Mouse (Mus musculus) right cerebral cortex, postnatal 36 days (tissue): ENCODE data around the gene Hivep2.
A peak's percentile ranks its signal among the peaks of the same experiment; 100 is the strongest.

ENCODE experiments used
- DNase-seq, 2 experiments: peaks; one replicate each; pipeline ENCODE4 v3.0.0; 2022; ENCODE audit warnings: low spot score in 2 of 2, mixed read lengths in 1 of 2

Gene Hivep2

DNA sequence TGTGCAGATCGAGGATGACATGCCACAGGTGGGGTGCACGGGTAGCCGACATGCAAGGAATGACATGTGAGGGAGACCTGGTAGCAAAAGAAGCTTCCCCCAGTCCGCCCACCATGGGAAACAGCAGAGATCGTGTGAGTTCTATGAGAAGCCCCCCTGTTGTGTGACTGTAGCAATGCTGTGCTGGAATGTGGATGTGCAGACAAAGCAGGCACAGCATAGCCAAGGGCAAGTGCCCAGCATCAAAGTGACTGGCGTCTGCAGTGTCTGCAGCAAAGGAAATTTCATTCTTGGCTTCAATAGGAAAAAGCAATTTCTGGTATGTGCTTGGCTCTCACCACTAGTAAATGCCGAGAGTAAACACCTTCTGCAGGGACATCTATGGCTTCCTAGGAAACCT, 199.0 kb downstream of the Hivep2 start:
- DNase-seq, result no peak

DNA sequence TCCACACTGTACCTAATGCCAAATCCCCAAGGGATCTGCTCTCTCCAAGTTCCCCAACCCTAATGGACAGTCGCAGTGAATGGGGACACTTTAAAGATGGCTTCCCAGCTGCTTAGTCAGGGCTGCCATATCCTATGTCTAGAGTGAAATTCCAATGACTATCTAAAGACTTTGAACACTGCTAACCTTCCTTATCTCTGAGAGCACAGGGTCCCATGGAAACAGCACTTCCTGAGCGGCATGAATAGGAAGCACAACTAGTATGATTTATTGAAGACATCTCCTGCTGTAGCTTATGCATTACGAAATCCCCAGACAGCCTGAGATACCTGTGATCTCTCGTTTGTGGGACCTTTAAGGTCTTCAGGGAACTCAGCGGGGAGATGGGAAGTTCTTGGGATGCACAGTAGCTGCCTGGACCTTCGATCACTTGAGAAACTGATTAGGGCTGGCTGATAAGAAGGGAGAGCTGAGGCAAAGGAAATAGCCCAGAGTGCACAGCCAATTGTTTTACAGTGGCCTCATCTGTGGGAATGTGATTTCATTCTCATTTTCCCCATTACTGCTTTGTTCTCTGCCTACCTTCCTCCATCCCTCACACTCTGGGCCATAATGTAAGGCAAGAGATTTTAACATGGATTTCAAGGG, 202.4 kb downstream of the Hivep2 start:
- no peak for DNase-seq

DNA sequence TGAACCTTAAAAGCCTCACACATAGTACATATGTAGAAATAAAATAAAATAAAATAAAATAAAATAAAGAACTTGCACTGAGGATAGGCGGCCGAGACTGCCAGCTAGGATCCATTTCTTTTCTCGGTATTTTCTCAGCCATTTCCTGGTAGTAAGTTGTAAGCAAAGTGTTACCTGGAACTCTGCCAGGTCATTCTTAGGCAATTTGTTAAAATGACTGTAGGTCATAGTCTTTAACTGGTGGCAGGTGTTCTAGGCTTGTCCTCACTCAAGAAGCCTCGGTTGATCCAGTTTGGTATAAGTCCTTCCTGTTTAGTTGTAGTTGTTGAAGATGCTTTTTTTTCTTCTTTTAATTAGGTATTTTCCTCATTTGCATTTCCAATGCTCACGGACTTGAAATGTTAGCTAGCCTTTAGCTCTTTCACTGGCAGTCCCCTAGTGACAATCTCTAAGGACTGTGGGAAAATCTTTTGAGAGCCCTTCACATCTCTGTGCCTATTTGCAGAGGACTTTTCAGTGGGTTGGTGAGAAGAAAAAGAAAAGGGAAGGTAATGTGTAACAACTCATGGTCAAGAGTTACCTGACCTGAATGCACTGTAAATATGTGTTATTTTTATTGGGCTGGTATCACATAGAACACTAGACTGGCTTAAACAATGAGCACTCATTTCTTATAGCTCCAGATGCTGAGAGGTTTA, 203.1 kb downstream of the Hivep2 start:
- DNase-seq, result no peak

DNA sequence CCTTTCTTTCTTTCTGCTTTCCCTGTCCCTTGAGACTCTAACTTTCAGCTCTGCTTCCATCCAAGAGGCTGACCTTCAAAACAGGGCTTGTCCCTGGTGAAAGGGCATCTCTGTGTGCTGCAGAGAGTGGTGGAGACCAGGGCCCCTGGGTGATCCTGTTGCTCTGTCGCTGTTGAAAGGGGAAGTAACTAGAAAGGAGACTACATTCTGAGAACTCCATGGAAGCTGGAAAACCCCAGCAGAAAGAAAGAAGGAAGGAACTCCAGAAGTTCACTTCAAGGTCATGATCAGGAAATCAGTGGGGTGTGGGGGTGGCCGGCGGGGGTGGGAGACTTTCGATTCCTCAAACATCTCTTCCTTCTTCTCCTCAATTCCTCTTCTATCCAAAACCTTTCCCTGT, 208.2 kb downstream of the Hivep2 start:
- no peak for DNase-seq

DNA sequence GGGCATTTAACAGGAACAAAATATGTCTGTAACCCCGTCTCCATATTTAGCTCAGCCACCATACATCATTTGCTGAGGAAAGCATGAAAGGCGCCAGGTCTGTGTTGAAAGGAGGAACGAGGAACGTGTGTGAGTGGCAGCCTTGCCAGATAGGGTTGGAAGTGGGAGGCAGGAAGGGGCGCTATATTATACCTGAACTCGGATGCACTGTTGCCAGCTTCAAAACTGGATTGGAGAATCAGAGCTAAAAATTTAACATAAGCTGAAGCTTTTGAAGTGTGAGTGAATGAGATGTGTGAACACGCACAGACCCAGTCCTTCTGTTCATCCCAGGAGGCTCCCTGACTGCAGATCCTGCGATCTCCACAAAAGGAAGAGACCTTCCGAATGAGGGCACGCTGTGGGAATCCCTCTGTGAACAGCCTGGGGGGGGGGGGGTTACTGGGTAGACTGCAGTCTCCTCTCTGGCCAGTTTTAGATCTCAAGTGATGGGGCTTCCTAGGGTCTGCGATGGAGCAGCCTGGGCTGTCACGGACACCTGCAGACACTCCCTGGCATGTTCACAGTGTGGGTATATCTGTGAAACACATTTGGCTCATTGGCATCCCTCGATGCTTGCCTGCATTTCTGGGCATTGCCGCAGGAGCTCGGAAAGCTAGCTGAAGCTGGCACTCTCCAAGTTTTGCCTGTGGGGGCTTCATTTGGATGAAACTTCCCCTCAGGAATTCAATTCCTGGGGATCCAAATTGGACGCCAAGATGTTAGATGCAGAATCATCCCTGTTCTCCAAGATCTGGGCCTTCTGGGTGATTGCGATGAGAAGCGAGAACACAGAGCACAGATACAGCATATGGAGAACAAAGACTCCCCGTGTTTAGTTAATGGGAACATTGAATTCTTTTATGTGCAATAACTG, 213.8 kb downstream of the Hivep2 start:
- peak; percentile 49 to 60 for DNase-seq

DNA sequence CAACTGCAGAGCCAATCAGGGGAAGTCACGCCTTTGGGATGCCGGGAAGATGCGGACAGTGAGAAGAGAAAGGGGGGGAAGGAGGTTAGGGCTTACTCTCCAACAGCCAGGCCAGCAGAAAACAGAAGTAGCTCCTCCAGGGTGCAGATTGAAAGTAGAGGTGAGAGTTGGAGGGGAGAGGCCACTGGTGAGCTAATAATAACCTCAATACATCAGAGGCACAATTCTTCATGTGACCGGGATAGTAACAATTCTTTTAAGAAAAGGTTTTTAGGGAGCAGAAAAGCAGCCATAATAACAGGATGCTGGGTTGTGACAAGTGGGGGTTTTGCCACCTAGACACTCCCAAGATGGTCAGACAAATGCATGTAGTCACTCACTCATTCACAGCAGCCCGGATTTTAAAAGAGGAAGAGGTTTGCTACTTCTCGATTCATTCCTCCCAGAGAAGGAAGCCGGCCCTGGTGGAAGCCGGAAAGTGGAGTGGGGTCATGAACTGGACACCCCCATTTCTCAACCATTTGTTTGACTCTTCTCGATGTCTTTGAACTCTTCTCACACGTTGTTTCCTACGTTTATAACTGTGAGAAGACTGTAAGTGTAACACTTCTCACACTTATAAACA, 220.6 kb downstream of the Hivep2 start:
- DNase-seq, result no peak

DNA sequence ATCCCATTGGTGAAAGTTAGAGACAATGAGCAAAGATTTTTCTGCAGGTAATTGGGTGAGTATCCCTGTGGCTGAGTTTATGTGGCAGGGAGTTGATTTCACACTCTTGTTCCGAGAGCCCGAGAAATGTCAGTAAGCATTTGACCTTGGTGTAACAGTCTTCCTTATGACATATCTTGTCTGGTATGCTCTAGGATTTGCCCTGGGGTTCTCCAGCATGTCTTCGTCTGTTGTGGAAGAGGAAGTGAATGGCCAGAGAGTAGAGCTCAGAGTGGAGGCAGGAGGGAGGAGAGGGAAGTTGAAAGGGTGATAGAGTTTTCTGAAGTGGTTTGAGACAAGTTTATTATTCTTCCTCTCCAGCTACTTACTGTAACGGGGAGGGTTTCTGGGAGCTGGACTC, 223.2 kb downstream of the Hivep2 start:
- DNase-seq, result no peak

DNA sequence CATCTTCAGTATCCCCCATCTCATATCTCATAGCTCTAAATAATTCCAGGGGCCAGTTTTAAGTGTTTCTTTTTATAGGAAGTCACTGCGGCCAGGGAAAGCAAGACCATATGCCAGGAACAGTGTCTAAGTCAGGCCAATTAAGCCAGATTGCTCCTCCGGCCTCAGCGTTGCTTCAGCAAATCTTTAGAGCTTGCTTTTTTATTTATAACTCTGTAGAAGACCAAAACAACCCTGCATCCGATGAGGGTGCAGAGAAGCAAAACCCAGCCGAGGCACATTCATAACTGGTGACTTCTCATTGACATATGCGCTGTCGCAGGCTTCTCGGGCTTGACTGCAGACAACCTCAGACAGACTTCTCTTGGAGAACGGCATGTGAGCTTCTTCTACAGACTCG, 225.3 kb downstream of the Hivep2 start:
- no peak for DNase-seq

DNA sequence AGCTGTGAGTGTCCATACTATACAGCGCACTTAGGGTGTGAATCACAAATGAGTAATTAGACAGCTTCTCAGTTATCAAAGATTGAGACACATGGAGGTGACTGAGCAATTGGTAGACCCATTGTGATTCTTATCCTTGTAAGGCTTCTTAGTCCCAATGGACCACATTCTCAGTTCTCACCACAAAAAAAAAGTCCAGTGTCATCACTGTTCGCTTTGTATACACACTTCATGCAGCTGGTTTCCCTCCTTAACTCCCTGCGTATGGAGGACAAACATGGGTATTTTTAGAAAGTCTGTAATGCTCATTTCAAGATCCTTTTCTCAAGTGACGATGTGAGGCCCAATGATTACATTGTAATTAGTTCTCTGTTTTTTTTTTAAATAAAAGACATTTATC, 226.3 kb downstream of the Hivep2 start:
- no peak for DNase-seq

DNA sequence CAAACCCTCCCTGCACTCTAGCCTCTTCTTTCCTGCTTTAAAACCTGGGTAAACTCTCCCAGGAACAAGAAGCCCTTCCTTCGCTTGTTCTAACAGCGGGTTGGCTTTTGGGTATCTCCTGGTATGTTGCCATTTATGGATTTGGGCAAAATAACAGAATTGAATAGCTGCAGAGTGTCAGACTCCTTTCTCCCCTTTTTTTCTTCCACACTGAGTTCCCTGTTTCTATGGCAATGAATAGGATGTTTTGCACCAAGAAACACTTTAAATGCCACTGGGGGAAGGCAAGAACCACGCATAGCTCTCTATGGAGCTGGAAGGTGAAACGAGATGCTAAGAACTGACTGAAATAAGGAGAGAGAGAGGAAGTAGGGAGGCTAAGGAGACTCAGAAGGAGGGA, 227.8 kb downstream of the Hivep2 start:
- DNase-seq, result no peak

DNA sequence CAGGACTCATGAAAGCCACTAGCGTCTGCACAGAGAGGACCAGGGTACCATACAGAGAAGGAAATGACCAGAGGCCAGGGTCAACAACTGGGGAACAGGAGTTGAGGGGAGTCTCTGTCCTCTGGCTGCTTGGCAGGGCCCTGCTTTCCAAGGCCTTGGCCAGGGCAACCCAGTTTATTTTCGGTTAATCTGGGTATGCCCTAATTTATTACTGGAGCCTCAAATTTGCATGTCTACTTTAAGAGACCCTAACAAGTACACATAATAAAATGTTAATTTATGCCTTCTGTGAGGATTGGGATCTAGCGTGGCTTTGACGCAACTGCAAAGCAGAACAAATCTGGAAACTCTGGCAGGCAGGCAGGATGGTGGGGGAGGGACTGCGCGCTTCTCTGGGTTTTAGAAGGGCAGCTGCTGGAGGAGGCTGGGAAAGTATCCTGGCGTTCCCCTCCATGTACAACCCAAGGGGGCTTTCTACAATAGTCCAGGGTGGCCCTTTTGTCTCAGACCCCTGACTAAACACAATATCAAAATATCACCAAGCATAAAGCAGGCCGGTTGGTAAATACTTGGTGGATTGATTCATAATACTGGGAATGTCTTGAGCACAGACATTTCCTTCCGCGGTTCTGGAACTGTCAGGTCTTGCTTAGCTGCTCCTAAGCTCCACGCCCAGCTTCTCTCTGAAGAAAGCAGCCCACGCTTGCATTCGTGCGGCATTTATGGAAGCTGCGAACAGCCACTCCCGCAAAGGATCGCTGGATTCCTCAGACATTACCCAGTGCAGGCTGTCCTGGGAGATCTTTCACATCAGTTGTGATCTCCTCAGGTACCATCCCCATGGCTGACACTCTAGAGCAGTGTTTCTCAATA, 230.1 kb downstream of the Hivep2 start:
- DNase-seq, result peak; percentile 75 to 85

DNA sequence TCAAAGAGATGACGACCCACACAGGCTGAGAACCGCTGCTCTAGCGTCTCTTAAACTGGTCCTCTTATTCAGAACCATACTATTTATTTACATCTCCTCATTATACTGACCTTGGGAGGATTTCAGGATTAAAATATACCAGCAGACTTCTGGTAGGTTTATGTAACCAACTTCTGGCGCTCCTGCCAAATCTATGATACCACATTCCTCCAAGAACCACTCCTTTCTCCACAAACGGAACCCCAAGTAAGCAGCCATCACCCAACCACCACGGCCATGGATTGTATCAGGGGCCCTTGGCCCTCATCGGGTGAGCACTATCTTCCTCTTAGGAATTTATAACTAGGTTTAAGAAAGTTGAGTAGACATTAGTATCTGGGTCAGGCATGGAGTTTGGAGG, 230.9 kb downstream of the Hivep2 start:
- no peak for DNase-seq

DNA sequence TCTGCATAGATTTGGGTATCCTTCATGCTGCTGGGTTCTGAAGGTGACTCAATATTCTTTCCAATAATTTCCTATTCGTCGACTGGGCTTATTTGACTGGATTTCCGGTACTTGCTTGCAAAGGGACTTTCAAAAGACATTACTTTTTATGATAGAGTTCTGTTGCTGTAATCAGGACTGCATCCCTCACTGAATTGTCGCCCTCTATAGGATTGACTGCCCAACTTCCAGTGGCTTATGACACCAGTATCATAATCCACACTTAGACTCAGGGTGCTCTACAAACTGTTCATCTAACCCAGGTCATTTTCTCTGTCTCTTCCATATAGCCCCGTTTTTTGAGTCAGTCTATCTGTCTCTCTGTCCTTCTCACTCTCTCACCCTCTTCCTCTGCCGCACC, 231.4 kb downstream of the Hivep2 start:
- no peak for DNase-seq

DNA sequence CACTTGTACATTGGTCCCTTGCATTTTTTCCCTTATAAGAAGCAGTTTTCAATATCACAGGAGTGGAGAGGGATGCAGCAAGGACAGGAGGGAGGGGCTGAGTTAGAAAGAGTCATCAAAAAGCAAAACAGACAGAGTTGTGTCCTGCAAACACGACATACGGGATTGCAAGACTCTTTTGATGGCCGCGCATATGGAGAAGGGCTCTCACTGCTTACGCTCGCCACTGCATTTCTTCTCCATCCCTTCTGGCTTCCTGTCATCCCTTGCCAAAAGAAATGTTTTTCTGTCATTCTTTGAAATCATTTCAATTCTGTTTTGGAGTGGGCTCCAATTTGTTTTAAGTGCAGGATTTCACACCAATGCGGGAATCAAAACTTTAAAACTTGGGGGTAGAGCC, 233.5 kb downstream of the Hivep2 start:
- no peak for DNase-seq

DNA sequence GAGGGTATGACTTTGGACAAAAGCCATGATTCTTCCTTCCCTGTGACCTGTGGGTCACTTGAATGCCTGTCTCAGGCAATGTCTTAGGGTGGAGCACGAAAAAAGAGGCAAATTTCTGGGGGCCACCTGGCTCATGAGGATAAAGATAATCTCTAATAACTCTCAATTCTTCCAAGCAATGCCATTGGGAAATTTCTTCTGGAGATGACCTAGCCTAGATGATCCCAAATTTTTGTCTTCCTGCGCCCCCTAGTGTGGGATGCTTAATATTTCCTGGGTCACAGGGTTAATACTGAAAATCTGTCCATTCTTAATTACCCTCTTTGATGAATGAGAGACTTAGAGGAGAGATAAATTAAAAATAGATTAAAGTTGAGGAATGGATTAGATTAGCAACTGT, 234.4 kb downstream of the Hivep2 start:
- DNase-seq, result no peak
